Mouse (Mus musculus) spleen, adult 2 months (tissue): ENCODE measurements at regions not wholly inside any gene's neighbourhood (a gene's known extent, or its start where the extent isn't known, plus 50 kb on each side); places are given as distances from the start of the nearest gene placed in this dataset.

Experiments used
- DNase-seq, 2 experiments: peaks; one replicate each; pipeline versions ENCODE4 v3.0.0 to v3.0.0-alpha.2; 2012 to 2021; ENCODE audit warnings: low spot score in 2 of 2, low read depth in 1 of 2
- H3K27ac ChIP-seq: fragments of 200-500 bp; 2 replicates; pipeline ENCODE4 v1.5.1; 2012; ENCODE audit warnings: low read length, inconsistent platforms; ENCODE audit not compliant: insufficient read depth
- H3K27me3 ChIP-seq: fragments of 200-500 bp; 2 replicates; pipeline ENCODE4 v1.6.1; 2012; ENCODE audit warnings: mild to moderate bottlenecking, moderate library complexity, low read length, inconsistent platforms; ENCODE audit not compliant: control insufficient read depth, insufficient read depth
- H3K36me3 ChIP-seq: fragments of 200-500 bp; 2 replicates; pipeline ENCODE4 v1.6.1; 2012; ENCODE audit warnings: mild to moderate bottlenecking, low read length, inconsistent platforms; ENCODE audit not compliant: control insufficient read depth, insufficient read depth
- H3K4me1 ChIP-seq: fragments of 200-500 bp; 2 replicates; pipeline ENCODE4 v1.6.1; 2011; ENCODE audit warnings: inconsistent platforms; ENCODE audit not compliant: control insufficient read depth, insufficient read depth, insufficient read length
- H3K4me3 ChIP-seq: fragments of 200-500 bp; 2 replicates; pipeline ENCODE4 v1.5.1; 2011; ENCODE audit warnings: mild to moderate bottlenecking, inconsistent platforms; ENCODE audit not compliant: insufficient read depth, insufficient read length; ENCODE audit errors: extremely low read depth
- CTCF ChIP-seq: fragments of 200-500 bp; IDR thresholded peaks from 2 replicates; pipeline ENCODE4 v1.5.1; 2011; ENCODE audit warnings: mild to moderate bottlenecking, inconsistent platforms; ENCODE audit not compliant: insufficient read depth, insufficient read length, insufficient replicate concordance; ENCODE audit errors: extremely low read depth
- POLR2A ChIP-seq: fragments of 200-500 bp; IDR thresholded peaks from 2 replicates; pipeline ENCODE4 v1.6.1; 2011; ENCODE audit warnings: low read depth, low read length, inconsistent platforms
- WGBS: fragments of 180-500 bp; shearing (Covaris S2); methylation state at CpG from one replicate; pipeline ENCODE4 v1.1.7; 2018; 5-methylcytosine and 5-hydroxymethylcytosine counted together

GRCm38 (mm10) chr15:6001394-6001793 is 298.2 kb upstream of the Dab2 start:
- DNase-seq, result no peak
- no peak for TF ChIP-seq POLR2A
- no peak for TF ChIP-seq CTCF
- H3K27me3 ChIP-seq, result no peaks in the 10 kb centered on the region
- H3K27ac ChIP-seq, result no peak overlapping the region
- 96% methylated on average over 1 of the region's 1 CpGs for WGBS
- no peaks in the 10 kb centered on the region for H3K4me1 ChIP-seq
- no peak overlapping the region for H3K4me3 ChIP-seq
- no peaks in the 10 kb centered on the region for H3K36me3 ChIP-seq

- no peak overlapping the region for H3K27ac ChIP-seq
- H3K27me3 ChIP-seq, result no peaks in the 10 kb centered on the region
- TF ChIP-seq POLR2A (no peak), CTCF (no peak)
- no peak overlapping the region for H3K4me3 ChIP-seq
- 92% methylated on average over 1 of the region's 1 CpGs for WGBS
- no peak for DNase-seq
- no peaks in the 10 kb centered on the region for H3K36me3 ChIP-seq
- no peaks in the 10 kb centered on the region for H3K4me1 ChIP-seq
Observed at GRCm38 (mm10) chr15:6014982-6015381, 284.6 kb upstream of the Dab2 start.

GRCm38 (mm10) chr15:6016637-6017049 is 282.9 kb upstream of the Dab2 start:
- Histone ChIP-seq H3K4me3 (no peak overlapping the region), H3K27ac (no peak overlapping the region), H3K36me3 (no peaks in the 10 kb centered on the region), H3K27me3 (no peaks in the 10 kb centered on the region), H3K4me1 (no peaks in the 10 kb centered on the region)
- TF ChIP-seq POLR2A (no peak), CTCF (no peak)
- WGBS, result 87% methylated on average over 5 of the region's 5 CpGs
- no peak for DNase-seq

- no peak for TF ChIP-seq CTCF
- no peak for TF ChIP-seq POLR2A
- no peak overlapping the region for H3K4me3 ChIP-seq
- no peaks in the 10 kb centered on the region for H3K36me3 ChIP-seq
- H3K27me3 ChIP-seq, result no peaks in the 10 kb centered on the region
- H3K27ac ChIP-seq, result no peak overlapping the region
- 78% methylated on average over 4 of the region's 4 CpGs for WGBS
- DNase-seq, result no peak
- no peaks in the 10 kb centered on the region for H3K4me1 ChIP-seq
Observed at GRCm38 (mm10) chr15:6025543-6025942, 274.0 kb upstream of the Dab2 start.

GRCm38 (mm10) chr15:6029214-6029613 is 270.4 kb upstream of the Dab2 start:
- 76% methylated on average over 1 of the region's 1 CpGs for WGBS

GRCm38 (mm10) chr15:6030396-6030795 is 269.2 kb upstream of the Dab2 start:
- H3K4me3 ChIP-seq, result no peak overlapping the region
- no peaks in the 10 kb centered on the region for H3K27me3 ChIP-seq
- H3K36me3 ChIP-seq, result no peaks in the 10 kb centered on the region
- H3K4me1 ChIP-seq, result no peaks in the 10 kb centered on the region
- H3K27ac ChIP-seq, result no peak overlapping the region
- TF ChIP-seq POLR2A (no peak), CTCF (no peak)
- 40% methylated on average over 5 of the region's 5 CpGs for WGBS
- DNase-seq, result no peak

More at GRCm38 (mm10) chr15:6029214-6029613, 270.4 kb upstream of the Dab2 start:
- TF ChIP-seq CTCF (no peak), POLR2A (no peak)
- DNase-seq, result no peak
- Histone ChIP-seq H3K27ac (no peak overlapping the region), H3K27me3 (no peaks in the 10 kb centered on the region), H3K4me3 (no peak overlapping the region), H3K4me1 (no peaks in the 10 kb centered on the region), H3K36me3 (no peaks in the 10 kb centered on the region)

GRCm38 (mm10) chr15:6034156-6034555 is 265.4 kb upstream of the Dab2 start:
- no peak overlapping the region for H3K27ac ChIP-seq
- WGBS, result 92% methylated on average over 4 of the region's 4 CpGs
- DNase-seq, result no peak
- TF ChIP-seq CTCF (no peak), POLR2A (no peak)
- no peak overlapping the region for H3K4me3 ChIP-seq
- H3K4me1 ChIP-seq, result no peaks in the 10 kb centered on the region
- H3K27me3 ChIP-seq, result no peaks in the 10 kb centered on the region
- no peaks in the 10 kb centered on the region for H3K36me3 ChIP-seq
